Mouse (Mus musculus) fibroblast of lung, adult 2 months (primary cell): ENCODE data around the gene Mif.
"Not testable (repeated sequence)": the region's sequence is repeated elsewhere in the genome, so short reads cannot be mapped to it uniquely, and the experiment has no call there.

Experiments
- DNase-seq: peaks from one replicate; pipeline ENCODE4 v3.0.0-alpha.2; 2011; ENCODE audit warnings: low read depth

The Mif gene

DNA sequence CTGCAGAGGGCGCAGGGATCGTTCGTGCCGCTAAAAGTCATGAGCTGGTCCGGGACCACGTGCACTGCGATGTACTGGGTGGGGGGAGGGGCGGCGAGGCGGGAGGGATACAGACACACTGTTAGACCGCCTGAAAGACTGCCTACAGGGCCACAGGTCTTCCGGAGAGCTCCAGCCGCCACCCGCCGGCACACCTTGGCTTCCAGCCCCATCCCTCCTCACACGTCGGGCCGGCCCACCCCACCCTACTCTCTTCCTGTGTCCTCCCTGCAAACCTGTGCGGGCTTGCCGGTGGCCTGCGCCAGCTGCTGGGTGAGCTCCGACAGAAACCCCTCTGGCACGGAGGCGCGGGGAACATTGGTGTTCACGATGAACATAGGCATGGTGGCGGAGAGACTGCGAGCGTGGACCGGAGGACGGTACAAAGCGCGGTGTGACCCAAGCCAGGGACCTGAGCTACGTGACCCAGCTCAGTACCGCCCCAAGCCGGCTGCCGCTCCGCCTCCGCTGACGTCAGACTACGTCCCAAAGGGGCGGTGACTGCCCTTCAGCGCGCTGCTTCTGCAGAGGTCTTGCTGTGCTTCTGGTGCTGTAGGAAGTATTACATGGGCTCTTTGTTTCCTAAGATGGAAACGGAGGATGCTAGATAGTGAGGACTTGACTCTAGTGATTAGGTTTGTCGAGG lies at the start of gene Mif:
TSS of gene Mif (minus strand) at position 455 of the 685 bp plus-strand sequence.
- DNase-seq = peak; percentile 90

DNA sequence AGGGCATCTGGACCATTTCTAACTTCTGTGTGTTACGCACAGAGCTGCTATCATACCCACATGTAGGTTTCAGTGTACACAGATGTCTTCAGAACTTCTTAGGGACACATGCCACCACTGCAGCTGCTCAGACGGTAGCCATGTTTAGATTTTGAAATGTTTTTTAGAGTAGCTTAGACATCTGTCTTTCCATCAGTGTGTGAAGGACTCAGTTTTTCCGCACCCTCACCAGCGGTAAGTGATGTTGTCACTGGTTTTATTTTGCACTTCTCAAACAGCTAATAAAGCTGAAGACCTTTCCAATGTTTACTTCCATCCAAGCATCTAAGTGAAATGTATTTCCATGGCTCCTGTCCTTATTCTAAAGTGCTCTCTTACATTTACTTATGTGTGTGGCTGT lies 46.8 kb upstream of the Mif start:
- DNase-seq = no peak

DNA sequence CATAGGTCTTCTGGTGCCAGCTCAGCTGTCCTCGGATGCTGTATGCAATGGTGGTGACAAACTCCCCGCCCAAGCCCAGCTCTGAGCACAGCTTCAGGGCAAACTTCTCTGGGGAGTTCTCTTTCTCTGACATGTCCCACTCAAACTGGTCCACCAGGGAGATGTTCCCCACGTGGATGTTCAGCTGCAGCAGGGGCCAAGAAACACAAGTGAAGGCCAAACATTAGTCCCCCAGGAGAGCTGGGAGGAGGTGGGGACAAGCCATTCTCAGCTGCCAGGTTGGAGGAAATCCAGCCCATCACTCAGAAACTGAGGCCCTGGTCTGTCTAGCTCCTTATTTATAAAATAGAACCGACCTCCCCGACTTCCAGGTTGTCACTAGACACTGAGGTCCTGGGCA lies 44.4 kb upstream of the Mif start:
- DNase-seq = no peak

DNA sequence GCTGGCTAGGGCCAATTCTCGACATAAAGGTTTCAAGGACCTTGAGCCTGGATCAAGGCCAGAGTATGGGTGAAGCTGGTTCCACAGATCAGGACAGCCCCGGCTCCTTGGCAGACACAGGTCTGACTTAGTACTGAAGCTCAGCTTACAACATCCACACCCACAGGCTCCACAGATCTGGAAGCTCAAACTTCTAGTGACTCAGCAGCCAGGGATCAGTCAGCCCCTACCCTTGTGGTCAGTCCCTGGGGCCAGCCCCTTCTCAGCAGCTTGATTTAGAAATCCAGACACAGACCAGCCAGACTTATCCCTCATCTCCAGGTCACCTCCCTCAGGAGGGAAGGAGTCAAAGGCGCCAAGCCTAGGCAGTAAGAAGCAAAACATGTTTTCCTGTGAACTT lies 38.8 kb upstream of the Mif start:
- DNase-seq = peak; percentile 99

DNA sequence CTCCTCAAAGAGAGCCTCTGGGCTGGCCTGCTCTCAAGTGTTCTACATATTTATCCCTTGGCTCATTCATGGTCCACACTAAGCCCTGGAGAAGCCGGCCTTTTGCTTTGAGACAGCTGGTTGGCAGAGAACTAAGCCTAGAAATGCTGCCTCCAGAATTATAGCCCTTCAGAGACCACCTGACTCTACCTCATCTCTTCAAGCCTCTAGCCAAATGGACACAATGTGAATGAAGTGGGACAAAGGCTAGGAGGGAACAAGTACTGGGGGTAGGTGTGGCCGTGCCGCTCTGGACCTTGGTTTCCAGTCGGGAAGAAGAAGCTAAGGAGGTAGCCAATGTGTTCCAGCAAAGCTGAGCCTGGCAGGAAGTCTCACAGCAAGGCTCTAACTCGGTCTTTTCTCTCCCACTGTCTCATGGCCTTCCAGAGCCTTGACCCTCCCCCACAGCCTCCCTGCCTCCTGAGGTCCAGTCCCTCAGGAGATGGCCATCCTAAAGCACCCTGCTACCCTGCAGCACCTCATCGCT lies 38.1 kb upstream of the Mif start:
- peak; percentile 58 for DNase-seq

DNA sequence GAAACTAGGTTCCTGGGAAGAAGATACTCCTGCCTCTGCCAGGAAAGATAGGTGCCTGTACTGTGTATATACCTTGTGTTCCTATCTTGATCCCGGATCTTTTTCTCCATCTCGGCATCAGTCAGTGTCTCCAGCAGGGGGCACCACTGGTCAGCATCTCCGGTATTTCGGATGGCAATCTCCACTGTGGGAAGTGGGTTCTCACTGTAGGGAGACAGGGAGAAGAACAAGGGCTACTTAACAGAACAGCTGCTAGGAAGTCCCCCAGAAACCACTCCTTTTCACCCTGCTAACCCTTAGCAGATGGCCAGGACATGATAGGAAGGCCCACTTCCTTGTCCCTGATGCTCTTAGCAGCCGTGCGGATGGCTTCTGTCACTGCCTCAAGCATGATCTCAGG lies 37.3 kb upstream of the Mif start:
- peak; percentile 48 for DNase-seq

DNA sequence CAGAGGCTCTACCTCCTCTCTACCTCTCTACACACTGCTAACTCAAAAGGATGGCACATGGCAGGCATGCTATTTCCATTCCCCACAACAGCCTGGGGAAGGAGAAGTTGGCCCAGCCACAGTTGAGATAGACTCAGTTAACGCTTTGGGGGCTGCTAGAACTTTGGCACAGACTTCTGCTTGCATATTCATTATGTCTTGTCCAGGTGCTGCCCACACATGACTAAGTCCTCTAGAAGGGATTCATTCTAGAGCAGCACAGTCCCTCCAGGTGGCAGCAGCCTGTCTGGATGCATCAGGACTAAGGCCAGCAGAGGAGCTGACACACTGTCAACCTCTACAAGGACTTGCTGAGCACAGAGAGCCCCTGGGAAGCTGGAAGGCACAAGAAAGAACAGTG lies 36.2 kb upstream of the Mif start:
- DNase-seq = no peak

DNA sequence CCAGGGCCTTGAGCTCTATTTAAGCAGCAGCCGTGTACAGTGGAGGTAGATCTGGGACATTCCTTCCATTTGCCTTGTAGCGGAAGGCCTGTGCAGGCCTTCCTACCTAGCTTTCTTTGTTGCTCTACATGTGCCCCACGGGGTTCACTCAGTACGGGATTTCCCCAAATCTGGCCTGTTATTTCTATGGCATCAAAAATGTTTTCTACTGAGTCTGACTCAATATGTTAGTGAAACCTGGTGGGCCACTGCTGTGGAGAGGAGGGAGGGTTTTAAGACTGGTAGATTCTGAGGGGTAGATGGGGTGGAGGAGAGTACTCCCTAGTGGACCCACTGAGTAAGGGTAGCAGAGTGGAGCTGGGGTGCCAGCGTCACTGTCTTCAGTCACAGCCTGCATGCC lies 35.7 kb upstream of the Mif start:
- DNase-seq = no peak

DNA sequence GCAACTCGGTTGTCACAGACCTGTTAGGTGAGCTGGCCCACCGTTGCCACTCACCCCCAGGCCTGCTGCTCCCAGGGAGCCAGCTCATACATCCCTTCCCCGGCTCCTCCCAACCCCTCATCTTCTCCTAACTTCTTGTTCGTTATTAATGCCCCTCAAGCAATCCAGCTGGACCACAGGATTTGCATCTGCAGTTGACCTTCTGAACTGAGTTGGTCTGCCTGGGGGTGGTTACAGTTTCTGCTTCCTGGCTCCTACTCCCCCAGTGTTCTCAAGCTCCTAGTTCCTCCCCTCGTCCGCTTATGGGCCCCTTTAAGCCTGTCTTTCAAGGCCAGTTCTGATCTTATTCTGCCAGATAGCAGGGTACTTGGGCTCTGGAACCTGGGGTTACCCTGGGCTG lies 34.6 kb upstream of the Mif start:
- DNase-seq = no peak

DNA sequence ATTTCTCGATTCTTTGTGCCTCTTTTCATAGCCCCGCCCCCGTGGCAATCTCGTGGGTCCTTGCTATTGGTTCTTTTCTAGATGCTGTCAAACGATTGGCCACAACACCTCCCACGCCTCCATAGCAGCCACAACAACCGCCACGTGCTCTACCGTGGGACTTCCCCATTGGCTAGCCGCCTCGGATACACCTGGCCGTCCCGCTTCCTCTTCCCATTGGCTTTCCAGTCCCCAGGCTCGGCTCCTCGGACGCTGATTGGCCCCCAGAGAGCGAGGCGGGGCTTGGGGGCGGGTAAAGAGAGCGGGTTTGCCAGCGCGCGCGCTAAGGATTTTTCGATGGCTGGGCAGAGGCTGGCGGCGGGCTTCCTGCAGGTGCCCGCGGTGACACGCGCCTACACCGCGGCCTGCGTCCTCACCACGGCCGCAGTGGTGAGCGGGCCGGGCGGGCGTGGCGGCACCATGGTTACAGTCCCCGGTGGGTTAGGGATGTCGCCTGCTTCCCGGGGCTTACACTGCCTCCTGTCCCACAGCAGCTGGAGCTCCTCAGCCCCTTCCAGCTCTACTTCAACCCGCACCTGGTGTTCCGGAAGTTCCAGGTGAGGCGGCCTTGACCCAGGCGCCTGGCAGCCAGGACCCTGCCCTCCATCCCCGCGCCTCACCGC lies 33.2 kb upstream of the Mif start, which contains the start of gene Derl3:
TSS of gene Derl3 (plus strand) at position 325 of the 662 bp plus-strand sequence.
- no peak for DNase-seq

DNA sequence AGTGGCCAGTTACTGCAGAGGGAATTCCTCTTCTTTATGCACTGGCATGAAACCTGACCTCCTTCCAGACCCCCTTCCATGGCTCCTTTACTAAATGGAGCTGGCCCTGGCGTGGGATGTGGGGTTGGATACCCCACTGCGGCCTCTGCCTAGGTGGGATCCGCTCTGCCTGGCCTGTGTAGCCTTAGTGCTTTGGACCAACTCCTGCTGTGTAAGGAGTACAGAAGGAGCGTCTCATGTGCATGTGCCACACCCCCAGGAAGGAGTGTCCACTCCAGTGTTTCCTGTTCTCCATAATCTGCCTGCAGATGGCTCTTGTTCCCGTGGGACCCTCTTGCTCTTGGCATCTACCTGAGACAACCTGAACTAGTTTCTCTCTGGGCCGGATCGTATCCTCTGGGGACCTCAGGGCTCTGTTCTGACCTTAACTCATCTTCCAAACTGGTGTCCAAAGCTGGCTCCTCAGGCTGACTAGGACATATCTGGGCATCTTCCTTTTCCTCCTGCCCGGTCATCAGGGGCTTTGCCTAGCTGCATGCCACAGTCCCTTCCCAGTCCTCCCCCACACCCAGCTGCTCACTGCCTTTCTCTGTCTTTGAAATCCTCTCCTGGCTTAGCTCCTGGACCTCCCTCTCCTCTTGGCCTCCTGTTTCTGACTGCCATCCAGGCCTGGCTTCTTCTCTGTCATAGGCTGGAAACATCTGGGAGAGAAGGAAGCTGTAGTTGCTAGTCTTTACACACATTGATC lies 29.5 kb upstream of the Mif start:
- no peak for DNase-seq

DNA sequence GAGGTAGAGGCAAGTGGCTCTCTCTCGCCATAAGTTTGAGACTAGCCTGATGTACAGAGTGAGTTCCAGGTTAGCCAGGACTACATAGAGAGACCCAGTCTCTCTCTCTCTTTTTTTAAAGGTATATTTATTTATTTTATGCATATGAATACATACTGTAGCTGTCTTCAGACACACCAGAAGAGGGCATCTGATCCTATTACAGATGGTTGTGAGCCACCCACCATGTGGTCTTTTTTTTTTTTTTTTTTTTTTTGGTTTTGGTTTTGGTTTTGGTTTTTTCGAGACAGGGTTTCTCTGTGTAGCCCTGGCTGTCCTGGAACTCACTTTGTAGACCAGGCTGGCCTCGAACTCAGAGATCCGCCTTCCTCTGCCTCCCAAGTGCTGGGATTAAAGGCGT lies 27.5 kb upstream of the Mif start:
- DNase-seq = not testable (repeated sequence)

DNA sequence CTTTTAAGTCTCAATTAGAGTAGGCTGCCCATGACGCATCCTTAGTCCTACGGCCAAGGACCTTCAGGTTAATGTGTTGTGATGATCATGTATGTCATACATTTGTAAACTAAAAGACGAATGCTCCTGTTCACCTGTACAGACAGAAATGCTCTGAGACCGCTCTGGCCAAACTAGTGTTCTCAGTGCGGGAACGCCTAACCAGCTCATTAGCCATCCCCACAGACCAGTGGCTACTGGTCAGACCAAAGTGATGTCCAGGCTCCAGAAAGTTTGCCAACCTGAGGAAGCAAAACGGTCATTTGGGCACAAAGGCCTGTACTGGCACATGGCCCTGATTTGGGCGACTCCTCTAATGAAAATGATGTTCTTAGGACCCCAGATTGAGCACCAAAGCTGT lies 24.7 kb upstream of the Mif start:
- no peak for DNase-seq

DNA sequence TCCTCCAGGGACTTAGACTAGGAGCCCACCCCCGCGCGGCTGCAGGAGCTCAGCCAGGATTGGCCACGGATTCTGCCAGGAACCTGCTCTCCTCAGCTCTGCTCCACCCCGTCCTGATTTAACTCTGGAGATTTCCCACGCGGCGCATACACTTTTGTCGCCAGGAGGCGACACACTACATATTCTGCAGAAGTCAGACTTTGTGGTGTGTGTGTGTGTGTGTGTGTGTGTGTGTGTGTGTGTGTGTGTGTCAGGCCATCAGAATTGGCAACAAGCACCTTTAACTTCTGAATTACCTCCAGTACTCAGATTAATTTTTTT lies 23.2 kb upstream of the Mif start:
- peak; percentile 86 for DNase-seq

DNA sequence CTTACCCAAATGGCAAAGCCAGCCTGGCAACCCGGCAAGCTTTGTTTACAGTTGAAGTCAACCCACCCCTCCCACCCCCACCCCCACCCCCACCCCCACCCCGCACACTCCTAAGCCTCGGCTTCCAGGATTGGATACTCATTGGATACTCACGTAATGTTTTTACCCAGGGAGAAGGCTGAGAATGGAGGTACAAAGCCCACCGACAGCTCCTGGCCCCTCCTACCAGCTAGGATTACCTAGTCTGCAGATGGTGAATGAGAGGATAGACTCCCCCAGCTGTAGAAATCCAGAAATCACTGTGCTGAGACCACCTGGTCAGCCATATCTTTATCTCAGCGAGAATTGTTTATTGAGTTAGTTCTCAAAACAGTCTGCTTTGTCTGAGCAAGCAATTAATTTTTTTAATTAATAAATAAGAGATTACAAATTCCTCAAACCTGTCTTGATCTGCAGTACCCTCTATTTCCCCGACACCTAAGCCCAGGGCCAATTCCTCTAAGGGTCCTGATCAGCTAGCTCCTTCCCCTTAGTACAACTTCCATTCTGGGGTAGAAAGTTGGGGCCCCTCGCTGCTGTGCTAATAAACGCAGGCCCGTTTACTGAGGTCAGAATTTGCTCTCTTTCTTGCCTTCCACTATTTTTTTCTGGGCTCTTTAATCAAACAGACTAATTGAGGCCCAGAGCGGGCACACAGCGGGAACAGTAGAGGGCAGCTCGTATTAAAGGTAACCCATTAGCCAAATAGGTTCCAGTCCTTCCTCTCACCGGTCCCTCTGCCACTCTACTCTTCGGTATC lies 22.6 kb upstream of the Mif start:
- no peak for DNase-seq

DNA sequence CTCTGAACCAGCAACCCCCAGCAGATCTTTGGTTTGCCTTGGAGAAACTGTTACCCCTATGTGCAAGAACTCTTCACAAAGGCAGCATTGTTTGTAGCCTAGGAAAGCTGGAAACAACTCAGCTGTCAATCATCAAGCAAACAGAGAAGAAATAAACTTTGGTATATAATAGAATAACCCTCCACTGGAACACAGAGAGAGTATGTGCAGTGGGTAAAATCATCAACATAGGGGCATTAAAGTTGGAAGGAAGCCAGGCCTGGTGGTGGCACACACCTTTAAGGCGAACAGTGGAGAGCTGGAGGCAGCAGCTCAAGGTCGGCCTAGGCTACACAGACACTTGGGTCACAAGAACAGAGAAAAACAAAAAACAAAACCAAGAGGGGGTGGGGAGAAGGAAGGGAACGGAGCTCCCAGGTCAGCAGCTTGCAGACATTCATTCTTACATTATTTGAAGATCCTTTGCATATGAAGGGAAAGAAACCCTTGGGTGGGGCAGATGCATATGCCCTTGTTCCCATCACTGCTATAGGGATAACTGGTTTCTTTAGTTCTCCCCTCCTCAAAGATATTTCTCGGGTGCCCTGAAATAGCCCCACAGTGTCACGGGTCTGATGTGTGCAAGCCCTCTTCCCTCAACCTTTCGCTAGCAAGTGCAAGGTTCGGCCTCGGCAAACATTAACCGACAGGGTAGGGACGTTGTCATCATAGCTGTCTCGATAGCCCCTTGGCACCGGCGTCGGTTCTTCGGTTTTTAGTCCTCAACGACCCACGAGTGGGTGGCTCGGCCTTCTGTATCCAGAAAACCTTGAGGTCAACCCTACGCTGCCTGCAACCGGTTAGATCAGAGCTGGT lies 21.8 kb upstream of the Mif start:
- DNase-seq = peak; percentile 40

DNA sequence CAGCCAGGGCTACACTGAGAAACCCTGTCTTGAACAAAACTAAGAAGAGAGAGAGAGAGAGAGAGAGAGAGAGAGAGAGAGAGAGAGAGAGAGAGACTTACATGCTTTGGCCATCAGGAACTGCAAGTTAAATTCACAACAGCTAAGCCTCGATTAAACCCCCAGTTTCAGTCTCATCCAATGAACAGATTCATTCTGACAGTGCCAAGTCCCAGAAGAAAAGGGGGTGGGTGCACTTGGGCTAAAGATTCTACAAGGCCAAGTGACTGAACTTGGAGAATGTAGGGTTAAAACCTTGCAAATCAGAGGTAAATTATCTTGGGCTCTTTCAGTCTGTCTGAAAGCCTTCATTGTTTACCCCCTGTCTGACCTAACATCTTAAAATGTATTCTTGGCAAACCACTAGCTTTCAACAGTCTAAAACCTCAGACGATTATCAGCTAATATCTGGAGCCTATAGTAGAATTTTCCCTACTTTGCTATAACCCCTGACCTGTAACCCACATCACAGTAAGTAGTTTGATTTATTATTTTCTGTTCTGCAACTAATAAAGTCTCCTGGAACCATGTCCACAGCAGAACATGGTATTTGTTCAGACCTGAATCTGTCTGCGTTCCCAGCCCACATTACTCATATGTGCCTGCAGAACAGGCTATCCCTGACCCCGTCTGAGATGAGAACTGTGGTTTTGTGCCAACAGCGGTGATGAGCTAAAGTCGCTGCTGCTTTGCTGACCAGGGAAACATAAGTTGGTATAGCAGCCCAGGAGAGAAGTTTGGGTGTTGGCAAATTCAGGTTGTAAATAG lies 20.9 kb upstream of the Mif start:
- DNase-seq = peak; percentile 97

DNA sequence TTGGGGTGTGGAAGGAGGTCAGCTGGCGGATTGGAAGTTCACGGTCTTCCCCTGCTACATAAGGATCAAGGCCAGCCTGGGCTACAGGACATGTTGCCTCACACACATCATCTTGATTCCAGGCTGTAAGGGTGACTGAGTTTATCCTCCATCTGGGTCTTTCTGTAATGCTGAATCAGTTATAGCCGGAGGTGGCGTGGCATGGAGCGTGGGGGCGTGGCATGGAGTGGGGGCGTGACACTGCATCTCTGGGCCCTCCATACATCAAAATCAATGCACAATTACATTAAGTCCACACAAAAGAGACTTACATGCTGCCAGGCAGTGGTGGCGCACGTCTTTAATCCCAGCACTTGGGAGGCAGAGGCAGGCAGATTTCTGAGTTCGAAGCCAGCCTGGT lies 20.3 kb upstream of the Mif start:
- no peak for DNase-seq

DNA sequence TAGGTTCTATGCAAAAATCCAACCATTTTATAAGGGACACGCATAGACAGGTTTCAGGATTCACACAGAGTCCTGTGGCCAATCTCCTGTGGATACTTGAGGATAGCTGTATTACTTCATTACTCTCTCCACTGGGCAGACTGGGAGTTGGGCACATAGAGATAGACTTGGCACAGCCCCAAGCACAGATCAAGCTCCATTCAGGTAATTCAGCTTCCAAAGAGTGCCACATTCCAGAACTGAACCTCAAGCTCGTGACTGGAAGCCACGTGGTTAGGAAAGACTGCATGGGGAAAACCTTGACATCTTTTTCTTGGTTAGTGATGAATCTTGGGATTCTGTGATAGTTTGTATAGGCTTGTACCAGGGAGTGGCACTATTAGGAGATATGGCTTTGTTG lies 18.8 kb upstream of the Mif start:
- no peak for DNase-seq

DNA sequence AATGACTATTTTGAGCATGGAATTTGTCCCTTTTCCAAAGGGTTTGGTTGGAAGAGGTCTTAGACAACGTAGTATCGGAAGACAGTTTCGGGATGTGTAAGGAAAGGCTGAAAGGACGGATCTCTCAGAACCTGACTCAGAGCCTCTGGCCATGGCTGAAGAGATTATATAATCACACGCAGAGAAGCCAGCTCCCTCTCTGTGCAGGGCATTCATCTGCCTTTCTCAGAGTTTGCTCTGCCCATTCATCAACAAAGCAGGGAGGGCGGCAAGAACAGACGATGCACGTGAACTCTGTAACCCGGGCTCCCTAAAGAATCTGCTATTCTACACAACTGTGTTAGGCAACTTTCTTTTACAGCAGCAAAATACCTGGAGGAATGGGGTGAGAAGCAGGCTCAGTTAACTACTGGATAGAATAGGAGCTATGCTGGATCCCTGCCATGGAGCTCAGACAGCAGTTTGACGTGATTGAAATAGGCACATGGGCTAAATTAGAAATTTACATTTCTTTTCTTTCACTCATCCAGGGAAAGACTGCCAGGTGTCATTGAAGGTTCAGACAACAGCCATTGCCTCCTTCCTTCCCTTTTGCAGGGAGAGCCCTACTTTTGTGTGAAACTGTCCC lies 13.6 kb upstream of the Mif start:
- DNase-seq = no peak
